Mouse (Mus musculus) bone marrow, adult 2 months (tissue): Measurements from ENCODE around the gene Rnf128. TPM values are rescaled to one million over a fixed set of nuclear protein-coding genes. Genes with fewer than 3 reads are reported as not detected.
"Not testable (repeated sequence)": the region's sequence is repeated elsewhere in the genome, so short reads cannot be mapped to it uniquely, and the experiment has no call there.

Experiments
- H3K27ac ChIP-seq: fragments of 200-500 bp; 2 replicates; pipeline ENCODE4 v1.5.1; 2012; ENCODE audit warnings: low read depth, mild to moderate bottlenecking, control low read depth, inconsistent platforms, low read length; ENCODE audit not compliant: control insufficient read depth, poor library complexity, insufficient read depth
- H3K4me1 ChIP-seq: fragments of 200-500 bp; 2 replicates; pipeline ENCODE4 v1.6.1; 2011; ENCODE audit warnings: low read length; ENCODE audit not compliant: control insufficient read depth, insufficient read depth
- H3K4me3 ChIP-seq: fragments of 200-500 bp; replicated peaks from 2 replicates; pipeline ENCODE3; 2011; ENCODE audit warnings: mild to moderate bottlenecking, low read depth, low read length, control low read depth; ENCODE audit not compliant: control insufficient read depth
- CTCF ChIP-seq: fragments of 200-500 bp; IDR thresholded peaks from 2 replicates; pipeline ENCODE4 v1.5.1; 2011; ENCODE audit warnings: low read length, control low read depth; ENCODE audit not compliant: control insufficient read depth, insufficient read depth
- POLR2A ChIP-seq: fragments of 200-500 bp; IDR thresholded peaks from 2 replicates; pipeline ENCODE4 v1.6.1; 2011; ENCODE audit warnings: low read depth, mild to moderate bottlenecking, control low read depth, low read length, borderline replicate concordance; ENCODE audit not compliant: control insufficient read depth
- WGBS: fragments of 180-500 bp; shearing (Covaris S2); methylation state at CpG from one replicate; pipeline ENCODE4 v1.1.7; 2018; 5-methylcytosine and 5-hydroxymethylcytosine counted together
- polyA plus RNA-seq: library from polyadenylated mRNA; stranded (reverse); fragments of >200 nt; gene quantifications from 2 replicates; pipeline ENCODE4 v1.2.4, GENCODE M21; 2011; ENCODE audit warnings: low replicate concordance; ENCODE audit not compliant: missing spikeins, insufficient read depth, insufficient read length

Rnf128 gene
- polyA plus RNA-seq, 1 experiment: 2.5 TPM

GRCm38 (mm10) chrX:139537641-139538397 lies 25.3 kb upstream of the Rnf128 start:
- 77% methylated on average over 5 of the region's 5 CpGs for WGBS
- no peak overlapping the region for H3K4me3 ChIP-seq
- TF ChIP-seq POLR2A (no peak), CTCF (no peak)
- H3K4me1 ChIP-seq: no peaks in the 10 kb centered on the region
- no peak overlapping the region for H3K27ac ChIP-seq

- H3K27ac ChIP-seq: no peak overlapping the region
- WGBS: 65% methylated on average over 7 of the region's 7 CpGs
These were observed 19.4 kb upstream of the Rnf128 start for GRCm38 (mm10) chrX:139543726-139544125.

GRCm38 (mm10) chrX:139550456-139550855 lies 12.7 kb upstream of the Rnf128 start:
- TF ChIP-seq POLR2A (no peak), CTCF (no peak)
- whole genome bisulfite sequencing: 55% methylated on average over 5 of the region's 5 CpGs
- no peak overlapping the region for H3K4me3 ChIP-seq
- H3K27ac ChIP-seq: no peak overlapping the region
- no peaks in the 10 kb centered on the region for H3K4me1 ChIP-seq

More at GRCm38 (mm10) chrX:139543726-139544125, 19.4 kb upstream of the Rnf128 start:
- Histone ChIP-seq H3K4me1 (no peaks in the 10 kb centered on the region), H3K4me3 (no peak overlapping the region)
- TF ChIP-seq CTCF (no peak), POLR2A (no peak)

GRCm38 (mm10) chrX:139552090-139552489 lies 11.0 kb upstream of the Rnf128 start:
- H3K27ac ChIP-seq: no peak overlapping the region
- H3K4me3 ChIP-seq: no peak overlapping the region
- WGBS: 63% methylated on average over 2 of the region's 2 CpGs
- no peaks in the 10 kb centered on the region for H3K4me1 ChIP-seq
- TF ChIP-seq POLR2A (no peak), CTCF (no peak)

GRCm38 (mm10) chrX:139562255-139562924 lies 726 bp upstream of the Rnf128 start:
- no peak overlapping the region for H3K27ac ChIP-seq
- no peak for TF ChIP-seq CTCF
- TF ChIP-seq POLR2A: no peak
- 69% methylated on average over 5 of the region's 5 CpGs for WGBS
- H3K4me3 ChIP-seq: no peak overlapping the region
- H3K4me1 ChIP-seq: no peaks in the 10 kb centered on the region

- Histone ChIP-seq H3K27ac (no peak overlapping the region), H3K4me3 (no peak overlapping the region), H3K4me1 (no peaks in the 10 kb centered on the region)
- TF ChIP-seq CTCF (no peak), POLR2A (no peak)
- WGBS: 51% methylated on average over 3 of the region's 3 CpGs
These were observed 6.9 kb downstream of the Rnf128 start for GRCm38 (mm10) chrX:139570054-139570453.

GRCm38 (mm10) chrX:139578649-139579278 lies 15.6 kb downstream of the Rnf128 start:
- no peak for TF ChIP-seq POLR2A
- TF ChIP-seq CTCF: no peak
- no peak overlapping the region for H3K27ac ChIP-seq
- WGBS: 77% methylated on average over 6 of the region's 6 CpGs
- H3K4me1 ChIP-seq: no peaks in the 10 kb centered on the region
- no peak overlapping the region for H3K4me3 ChIP-seq

GRCm38 (mm10) chrX:139583616-139584015 lies 20.5 kb downstream of the Rnf128 start:
- TF ChIP-seq CTCF: no peak
- no peak for TF ChIP-seq POLR2A
- Histone ChIP-seq H3K4me3 (no peak overlapping the region), H3K4me1 (no peaks in the 10 kb centered on the region), H3K27ac (no peak overlapping the region)
- 42% methylated on average over 4 of the region's 4 CpGs for WGBS

GRCm38 (mm10) chrX:139586676-139587075 lies 23.6 kb downstream of the Rnf128 start:
- H3K27ac ChIP-seq, H3K4me3 ChIP-seq: not testable (repeated sequence)
- 58% methylated on average over 2 of the region's 2 CpGs for WGBS

More at GRCm38 (mm10) chrX:139586676-139587075, 23.6 kb downstream of the Rnf128 start:
- H3K4me1 ChIP-seq: not testable (repeated sequence)
